In genomic region chr9:90053852-90054251, GRCm38 (mm10) we compare ENCODE assay signal across 8 mouse cellular contexts. TPM values are rescaled to one million over a fixed set of nuclear protein-coding genes. Genes with fewer than 3 reads are reported as not detected.
DNase-seq lines count a peak whose midpoint lies in the region; ATAC-seq and TF ChIP-seq lines count a peak whose summit lies in the region.

TSS of gene Ctsh (plus strand) at chr9:90054152.

- 0 out of 2 replicates have a peak, but pooled peaks have one; percentile 17 for ATAC-seq in kidney, embryonic 15.5 days (replicated peaks; ENCODE audit: low FRiP score)
- ATAC-seq in granulocyte monocyte progenitor cell, adult 5-6 weeks (replicated peaks; ENCODE audit: poor library complexity, severe bottlenecking), result no peak
- no peak for ATAC-seq in midbrain, embryonic 14.5 days (ENCODE audit: low FRiP score, low TSS enrichment)

- DNase-seq in kidney, adult 9 months, result no peak
- DNase-seq in layer of hippocampus, postnatal 14 days (ENCODE audit: low spot score in 2 of 2), result no peak
- DNase-seq in midbrain, embryonic 14.5 days, result no peak
- no peak for DNase-seq in spleen, postnatal 10 days (ENCODE audit: low spot score in 2 of 2)
- no peak for DNase-seq in right cerebral cortex, postnatal 10 days (ENCODE audit: low spot score in 2 of 2)

- peak within 1 kb of the TSS; percentile 54 for H3K4me3 ChIP-seq in kidney, embryonic 15.5 days (replicated peaks)
- peak within 1 kb of the TSS; percentile 82 for H3K4me3 ChIP-seq in bone marrow, adult 2 months (replicated peaks; ENCODE audit: control insufficient read depth, low read depth, low read length)
- peak within 1 kb of the TSS; percentile 37 for H3K4me3 ChIP-seq in midbrain, embryonic 14.5 days (replicated peaks; ENCODE audit: low read depth, low read length)

- peak within 1 kb of the TSS; percentile 72 for H3K27ac ChIP-seq in kidney, embryonic 15.5 days
- peak within 1 kb of the TSS; percentile 90 for H3K27ac ChIP-seq in bone marrow, adult 2 months (ENCODE audit: control insufficient read depth, insufficient read depth, low read depth, low read length, poor library complexity)
- H3K27ac ChIP-seq in midbrain, embryonic 14.5 days (replicated peaks; ENCODE audit: low read depth, low read length), result no peak within 1 kb of the TSS

- TF ChIP-seq POLR2A in bone marrow, adult 2 months (IDR thresholded peaks at IDR 0.05; ENCODE audit: borderline replicate concordance, control insufficient read depth, low read depth, low read length), result no peak

- no peaks in the 10 kb centered on the region for H3K27me3 ChIP-seq in kidney, embryonic 15.5 days
- H3K27me3 ChIP-seq in midbrain, embryonic 14.5 days (ENCODE audit: control insufficient read depth, insufficient read depth, low read length), result peaks cover 4% of the 10 kb centered on the region; the same call in 1 of the 2 replicates

- peaks cover 7% of the 10 kb centered on the region; the same call in 1 of the 2 replicates for H3K4me1 ChIP-seq in kidney, embryonic 15.5 days
- H3K4me1 ChIP-seq in bone marrow, adult 2 months (ENCODE audit: control insufficient read depth, insufficient read depth, low read length), result peaks cover 1% of the 10 kb centered on the region
- H3K4me1 ChIP-seq in midbrain, embryonic 14.5 days (ENCODE audit: control insufficient read depth, insufficient read depth, low read length), result 0 out of 2 replicates have a peak, but pooled peaks cover 3% of the 10 kb centered on the region

- peak within 1 kb of the TSS; percentile 59 for H3K9ac ChIP-seq in kidney, embryonic 15.5 days
- H3K9ac ChIP-seq in midbrain, embryonic 14.5 days (replicated peaks; ENCODE audit: low read length), result peak within 1 kb of the TSS; percentile 26; the same call in 1 of the 2 replicates

- peak within 1 kb of the TSS; percentile 90 for H3K4me2 ChIP-seq in kidney, embryonic 15.5 days
- H3K4me2 ChIP-seq in midbrain, embryonic 14.5 days (ENCODE audit: low read length), result peak within 1 kb of the TSS; percentile 65

- H3K36me3 ChIP-seq in kidney, embryonic 15.5 days, result no peaks in the 10 kb centered on the region
- no peaks in the 10 kb centered on the region for H3K36me3 ChIP-seq in midbrain, embryonic 14.5 days (ENCODE audit: control insufficient read depth, insufficient read depth, low read length)

- H3K9me3 ChIP-seq in kidney, embryonic 15.5 days (replicated peaks), result no peaks in the 10 kb centered on the region
- H3K9me3 ChIP-seq in midbrain, embryonic 14.5 days (ENCODE audit: control insufficient read depth, low read length), result no peaks in the 10 kb centered on the region

- WGBS in kidney, embryonic 15.5 days, result 81% methylated on average over 2 of the region's 2 CpGs
- WGBS in bone marrow, adult 2 months, result 42% methylated on average over 2 of the region's 2 CpGs
- 74% methylated on average over 2 of the region's 2 CpGs for WGBS in midbrain, embryonic 14.5 days

- TF ChIP-seq CTCF in bone marrow, adult 2 months (IDR thresholded peaks at IDR 0.05; ENCODE audit: control insufficient read depth, insufficient read depth, low read length), result no peak

RNA-seq across cellular contexts. Expression of gene Ctsh, which starts in this region (rescaled TPM):
- polyA plus RNA-seq in kidney, embryonic 15.5 days (2015; fragmentation: Nextera tagmentation; extraction: Ambion mirVana), result 98.2 and 112 TPM in 2 replicates
- 27.7 and 112 TPM in 2 replicates for polyA plus RNA-seq in bone marrow, adult 2 months (2011; ENCODE audit: insufficient read depth, insufficient read length, low replicate concordance, missing spikeins)
- 131 and 141 TPM in 2 replicates for total RNA-seq in granulocyte monocyte progenitor cell, adult 5-6 weeks (2014; fragmentation: Nextera tagmentation)
- 53.6 and 57.1 TPM in 2 replicates for total RNA-seq in granulocyte monocyte progenitor cell, adult 5-6 weeks (2017)
- total RNA-seq in layer of hippocampus, postnatal 14 days (2021), result 10 to 100 TPM; 19.0 to 25.6 TPM
- polyA plus RNA-seq in midbrain, embryonic 14.5 days (2014; fragmentation: Nextera tagmentation; extraction: Ambion mirVana), result 8.6 and 20.9 TPM in 2 replicates
